Mouse (Mus musculus): Measurements from ENCODE around the gene Ppp1r13l.

DNA sequence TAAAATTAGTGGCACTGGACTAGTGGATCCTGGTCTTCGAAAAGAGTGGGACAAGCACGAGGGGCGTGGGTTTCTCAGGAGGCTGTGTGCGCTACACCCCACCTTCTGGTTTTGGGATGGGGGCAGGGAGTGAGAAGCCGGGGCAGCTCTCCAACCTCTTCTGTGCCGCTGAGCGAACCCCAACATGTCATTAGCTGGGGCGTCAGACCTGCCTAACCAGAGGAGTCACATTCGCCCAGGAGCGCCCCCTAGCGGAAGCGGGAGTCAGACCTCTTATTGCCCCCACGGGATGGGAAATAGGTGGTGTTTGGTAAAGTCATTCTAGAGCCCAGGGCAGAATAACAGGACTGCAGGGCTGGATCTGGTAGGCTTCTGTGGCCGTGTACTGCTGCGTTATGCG, 2.2 kb downstream of the Ppp1r13l start:
- TF ChIP-seq CTCF (conservative IDR thresholded peaks at IDR 0.05; ENCODE audit: low read length) (peak; percentile 91), NANOG (IDR thresholded peaks at IDR 0.05; ENCODE audit: borderline replicate concordance, low read length) (no peak)

Data from E14TG2a.4 (cell line).